Mouse (Mus musculus) CH12.LX (cell line): ENCODE data around the gene Slc10a7.

Experiments used
- BHLHE40 ChIP-seq: IDR thresholded peaks from 2 replicates; pipeline ENCODE4 v1.6.1; 2011; ENCODE audit warnings: mild to moderate bottlenecking, low read depth, low read length, improper control_type of control experiment
- CTCF ChIP-seq, 2 experiments: IDR thresholded peaks in 1 of 2; conservative IDR thresholded peaks in 1 of 2; 2 replicates each; pipeline ENCODE4 v1.5.1; 2011 to 2012; ENCODE audit warnings: low read depth in 2 of 2, low read length in 2 of 2, improper control_type of control experiment in 1 of 2, inconsistent platforms in 1 of 2, mild to moderate bottlenecking in 1 of 2, moderate library complexity in 1 of 2
- E2F4 ChIP-seq: IDR thresholded peaks from 2 replicates; pipeline ENCODE4 v1.6.1; 2011; ENCODE audit warnings: low read depth, low read length, improper control_type of control experiment; ENCODE audit not compliant: insufficient replicate concordance
- ELF1 ChIP-seq: IDR thresholded peaks from 2 replicates; pipeline ENCODE4 v1.6.1; 2014; ENCODE audit warnings: low read depth, mild to moderate bottlenecking, inconsistent platforms, low read length, improper control_type of control experiment
- EP300 ChIP-seq: IDR thresholded peaks from 2 replicates; pipeline ENCODE4 v1.6.1; 2011; ENCODE audit warnings: low read length, improper control_type of control experiment
- HCFC1 ChIP-seq: IDR thresholded peaks from 2 replicates; pipeline ENCODE4 v1.6.1; 2012; ENCODE audit warnings: low read depth, mild to moderate bottlenecking, inconsistent platforms, low read length, improper control_type of control experiment
- JUND ChIP-seq: conservative IDR thresholded peaks from 2 replicates; pipeline ENCODE4 v1.6.1; 2011; ENCODE audit warnings: low read depth, low read length, improper control_type of control experiment
- MAFK ChIP-seq: IDR thresholded peaks from 2 replicates; pipeline ENCODE4 v1.6.1; 2011; ENCODE audit warnings: low read length, improper control_type of control experiment; ENCODE audit not compliant: insufficient replicate concordance
- NRF1 ChIP-seq: IDR thresholded peaks from 2 replicates; pipeline ENCODE4 v1.6.1; 2014; ENCODE audit warnings: low read depth, mild to moderate bottlenecking, inconsistent platforms, low read length, improper control_type of control experiment, moderate library complexity
- POLR2AphosphoS2 ChIP-seq: IDR thresholded peaks from 2 replicates; pipeline ENCODE4 v1.6.1; 2011; ENCODE audit warnings: low read depth, low read length, improper control_type of control experiment
- RCOR1 ChIP-seq: conservative IDR thresholded peaks from 2 replicates; pipeline ENCODE4 v1.6.1; 2012; ENCODE audit warnings: low read depth, mild to moderate bottlenecking, inconsistent platforms, low read length, improper control_type of control experiment
- TCF12 ChIP-seq: IDR thresholded peaks from 2 replicates; pipeline ENCODE4 v1.6.1; 2014; ENCODE audit warnings: low read depth, mild to moderate bottlenecking, inconsistent platforms, low read length, improper control_type of control experiment

DNA sequence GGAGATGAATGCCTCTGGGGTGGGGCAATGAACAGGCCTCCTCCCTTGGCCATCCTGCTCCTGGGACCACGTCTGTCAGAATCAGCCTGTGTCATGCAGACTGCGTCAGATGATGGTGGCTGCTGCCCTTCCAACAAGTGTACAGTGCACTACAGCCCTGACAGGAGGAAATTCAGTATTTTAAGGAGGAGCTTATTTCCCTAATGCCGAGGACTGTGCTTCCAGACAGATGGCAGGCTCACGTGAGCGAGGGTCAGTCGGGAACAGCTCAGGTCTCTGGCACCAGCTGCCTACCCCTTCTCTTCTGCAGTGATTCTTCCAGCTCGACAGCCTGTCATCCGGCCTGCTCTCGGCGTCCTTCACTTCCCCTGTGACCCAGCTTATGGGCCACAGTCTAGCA lies 181.6 kb downstream of the Slc10a7 start:
- TF ChIP-seq MAFK, result no peak
- no peak for TF ChIP-seq RCOR1
- no peak for TF ChIP-seq BHLHE40
- no peak for TF ChIP-seq CTCF (conservative IDR thresholded peaks at IDR 0.05 in 1 of 2, IDR thresholded peaks at IDR 0.05 in 1 of 2; ENCODE audit: low read depth in 2 of 2, low read length in 2 of 2)
- TF ChIP-seq TCF12, result no peak
- TF ChIP-seq EP300, result no peak
- TF ChIP-seq ELF1, result no peak
- TF ChIP-seq NRF1, result no peak
- no peak for TF ChIP-seq HCFC1
- TF ChIP-seq POLR2AphosphoS2, result no peak
- TF ChIP-seq E2F4, result no peak
- no peak for TF ChIP-seq JUND
